Mouse (Mus musculus) lung, adult 2 months (tissue): ENCODE data around the gene Slc25a11.

Experiments
- CTCF ChIP-seq: fragments of 200-500 bp; IDR thresholded peaks from 2 replicates; pipeline ENCODE4 v1.5.1; 2011; ENCODE audit warnings: mild to moderate bottlenecking, low read length, control low read depth; ENCODE audit not compliant: insufficient read depth
- POLR2A ChIP-seq: fragments of 200-500 bp; IDR thresholded peaks from 2 replicates; pipeline ENCODE4 v1.6.1; 2011; ENCODE audit warnings: low read depth, mild to moderate bottlenecking, control low read depth, low read length, borderline replicate concordance; ENCODE audit errors: extremely low read depth

GRCm38 (mm10) chr11:70657573-70657972 is 10.3 kb upstream of the Slc25a11 start:
- no peak for TF ChIP-seq CTCF
- TF ChIP-seq POLR2A, result no peak
